Mouse (Mus musculus): ENCODE measurements around the gene Krt4. TPM values are rescaled to one million over a fixed set of nuclear protein-coding genes. Genes with fewer than 3 reads are reported as not detected.

Gene Krt4
- polyA plus RNA-seq, 1 experiment from 2014 or later: not detected

DNA sequence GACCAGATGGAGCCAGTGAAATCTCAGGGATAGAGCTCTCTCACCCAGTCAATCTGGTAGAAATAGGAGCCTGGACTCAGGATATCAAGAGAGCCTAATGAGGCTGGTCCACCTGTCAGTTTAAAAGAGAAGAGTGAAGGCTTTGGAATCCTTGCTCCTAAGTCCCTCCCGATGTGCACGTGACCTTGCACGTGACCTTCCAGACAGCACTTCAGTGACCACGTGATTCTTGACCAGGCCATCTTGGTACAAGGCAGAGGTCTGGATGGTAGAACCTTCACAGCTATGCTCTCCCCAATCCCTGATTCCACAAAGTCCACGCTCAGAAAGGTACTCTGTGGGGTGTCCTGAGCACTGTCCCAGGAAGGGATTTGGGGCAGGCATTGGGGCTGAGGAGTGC, 19.7 kb downstream of the Krt4 start:
- Histone ChIP-seq H3K4me2 (ENCODE audit: low read depth, low read length) (no peak overlapping the region), H3K36me3 (replicated peaks; ENCODE audit: insufficient read depth, low read length) (no peaks in the 10 kb centered on the region), H3K9ac (replicated peaks) (no peak overlapping the region), H3K4me1 (ENCODE audit: insufficient read depth) (no peaks in the 10 kb centered on the region), H3K4me3 (ENCODE audit: low read depth, low read length) (no peak overlapping the region), H3K27me3 (ENCODE audit: insufficient read depth, low read length) (no peaks in the 10 kb centered on the region), H3K9me3 (ENCODE audit: low read length) (no peaks in the 10 kb centered on the region), H3K27ac (ENCODE audit: low read depth) (no peak overlapping the region)
- 83% methylated on average over 5 of the region's 5 CpGs for WGBS (ENCODE audit: insufficient replicate concordance)
- DNase-seq (no peak), ATAC-seq (no peak)
- TF ChIP-seq EP300 (IDR thresholded peaks at IDR 0.05; ENCODE audit: low read depth) (no peak), CTCF (IDR thresholded peaks at IDR 0.05; ENCODE audit: low read depth) (no peak)

DNA sequence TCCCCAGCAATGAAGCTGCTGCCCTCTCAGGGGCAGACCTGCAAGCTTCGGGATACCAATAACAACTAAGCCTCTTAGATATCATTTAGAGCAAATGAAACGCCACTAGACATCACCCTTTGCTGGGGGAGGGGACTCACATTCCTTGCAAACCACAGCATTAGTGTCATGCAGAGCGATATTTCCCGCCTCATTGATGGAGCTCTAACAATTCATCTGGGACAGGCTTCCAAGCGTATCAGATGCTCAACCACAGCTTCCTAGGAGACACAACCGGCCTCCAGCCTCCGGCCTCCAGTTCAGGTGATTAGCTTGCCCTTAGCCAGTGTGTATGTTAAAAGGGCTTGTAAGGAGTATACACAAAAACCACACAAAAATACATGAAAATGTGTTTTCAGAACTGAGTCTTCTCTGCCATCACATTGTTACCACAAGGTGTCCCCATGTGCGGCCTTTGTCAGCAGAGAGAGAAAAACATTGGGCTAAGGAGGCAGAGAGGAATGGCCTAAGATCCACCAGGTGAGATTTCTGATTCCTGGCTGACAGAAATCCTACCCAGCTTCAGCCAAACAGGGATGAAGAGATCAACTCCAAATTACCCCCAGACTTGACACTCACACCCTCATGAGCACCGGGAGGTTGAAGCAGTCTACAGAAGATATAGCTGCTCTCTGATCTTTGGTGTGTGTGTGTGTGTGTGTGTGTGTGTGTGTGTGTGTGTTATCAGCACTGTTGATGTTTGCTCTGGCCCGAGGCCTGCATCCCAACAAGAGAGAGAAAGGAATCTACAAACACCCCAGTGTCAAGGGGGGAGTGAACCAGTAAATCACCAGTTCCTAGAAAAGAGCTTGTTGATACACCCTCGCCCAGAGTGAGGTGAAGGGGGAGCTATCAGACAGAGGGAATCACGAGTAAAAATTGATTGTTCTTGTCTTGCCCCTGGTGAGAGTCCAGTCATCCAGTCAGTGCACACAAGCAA, 22.1 kb downstream of the Krt4 start:
- no peak overlapping the region for H3K4me2 ChIP-seq (ENCODE audit: low read depth, low read length)
- no peaks in the 10 kb centered on the region for H3K36me3 ChIP-seq (replicated peaks; ENCODE audit: insufficient read depth, low read length)
- 52% methylated on average over 12 of the region's 12 CpGs for WGBS (ENCODE audit: insufficient replicate concordance)
- H3K4me3 ChIP-seq (ENCODE audit: low read depth, low read length): no peak overlapping the region
- no peak overlapping the region for H3K9ac ChIP-seq (replicated peaks)
- no peaks in the 10 kb centered on the region for H3K27me3 ChIP-seq (ENCODE audit: insufficient read depth, low read length)
- peak; percentile 31 for DNase-seq
- H3K4me1 ChIP-seq (ENCODE audit: insufficient read depth): no peaks in the 10 kb centered on the region
- ATAC-seq: peak; percentile 51
- no peaks in the 10 kb centered on the region for H3K9me3 ChIP-seq (ENCODE audit: low read length)
- no peak overlapping the region for H3K27ac ChIP-seq (ENCODE audit: low read depth)
- TF ChIP-seq EP300 (IDR thresholded peaks at IDR 0.05; ENCODE audit: low read depth): no peak
- peak; percentile 48 for TF ChIP-seq CTCF (IDR thresholded peaks at IDR 0.05; ENCODE audit: low read depth)

DNA sequence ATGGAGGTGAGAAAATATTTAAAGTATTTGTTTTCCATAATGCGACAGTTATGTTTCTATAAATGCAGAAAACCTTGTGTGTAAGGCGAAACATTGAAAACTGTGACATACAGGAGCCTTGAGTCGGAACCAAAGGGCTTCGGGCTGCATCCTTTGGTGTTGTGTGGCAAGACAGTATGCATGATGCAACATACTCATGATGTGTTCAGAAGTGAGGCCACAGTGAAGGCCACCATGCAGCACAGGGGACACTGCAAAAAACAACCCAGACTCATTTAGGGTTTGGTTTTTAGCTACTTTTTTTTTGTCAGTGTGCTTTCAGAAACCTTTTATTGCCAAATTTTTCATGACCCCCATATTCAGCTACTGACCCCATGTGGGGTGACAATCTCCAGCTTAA, 29.3 kb downstream of the Krt4 start:
- Histone ChIP-seq H3K9me3 (ENCODE audit: low read length) (no peaks in the 10 kb centered on the region), H3K36me3 (replicated peaks; ENCODE audit: insufficient read depth, low read length) (no peaks in the 10 kb centered on the region), H3K9ac (replicated peaks) (no peak overlapping the region), H3K27me3 (ENCODE audit: insufficient read depth, low read length) (no peaks in the 10 kb centered on the region), H3K4me1 (ENCODE audit: insufficient read depth) (no peaks in the 10 kb centered on the region), H3K4me3 (ENCODE audit: low read depth, low read length) (no peak overlapping the region), H3K27ac (ENCODE audit: low read depth) (no peak overlapping the region), H3K4me2 (ENCODE audit: low read depth, low read length) (no peak overlapping the region)
- no peak for ATAC-seq
- TF ChIP-seq EP300 (IDR thresholded peaks at IDR 0.05; ENCODE audit: low read depth): no peak
- DNase-seq: no peak
- WGBS (ENCODE audit: insufficient replicate concordance): 82% methylated on average over 4 of the region's 4 CpGs

DNA sequence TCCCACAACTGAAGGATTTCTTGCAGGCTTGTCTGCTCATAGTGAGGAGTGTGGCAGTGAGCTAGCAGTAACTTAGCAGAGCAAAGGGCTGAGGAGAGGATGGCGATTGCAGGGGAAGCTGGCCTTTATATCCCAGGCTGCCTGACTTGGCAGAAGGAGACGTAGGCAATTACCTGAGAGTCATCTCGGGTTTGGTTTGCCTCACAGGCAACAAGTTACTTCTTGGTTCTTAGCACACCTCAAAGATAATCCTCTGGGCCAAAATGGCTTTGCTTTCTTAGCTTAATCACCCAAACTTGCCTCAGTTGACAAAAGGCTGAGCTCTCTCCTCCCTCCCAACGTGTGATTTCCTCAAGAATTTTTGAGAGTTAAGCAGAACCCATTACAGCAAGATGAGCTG, 31.7 kb downstream of the Krt4 start, which contains the start of gene Krt76:
Krt76 (minus strand) TSS at position 101 of the 400 bp plus-strand sequence.
- H3K36me3 ChIP-seq (replicated peaks; ENCODE audit: insufficient read depth, low read length): no peaks in the 10 kb centered on the region
- no peaks in the 10 kb centered on the region for H3K27me3 ChIP-seq (ENCODE audit: insufficient read depth, low read length)
- no peak within 1 kb of the TSS for H3K27ac ChIP-seq (ENCODE audit: low read depth)
- H3K4me1 ChIP-seq (ENCODE audit: insufficient read depth): no peaks in the 10 kb centered on the region
- H3K4me2 ChIP-seq (ENCODE audit: low read depth, low read length): no peak within 1 kb of the TSS
- 49% methylated on average over 4 of the region's 4 CpGs for WGBS (ENCODE audit: insufficient replicate concordance)
- no peaks in the 10 kb centered on the region for H3K9me3 ChIP-seq (ENCODE audit: low read length)
- ATAC-seq: no peak
- no peak within 1 kb of the TSS for H3K9ac ChIP-seq (replicated peaks)
- no peak within 1 kb of the TSS for H3K4me3 ChIP-seq (ENCODE audit: low read depth, low read length)
- no peak for TF ChIP-seq CTCF (IDR thresholded peaks at IDR 0.05; ENCODE audit: low read depth)
- TF ChIP-seq EP300 (IDR thresholded peaks at IDR 0.05; ENCODE audit: low read depth): no peak
- no peak for DNase-seq

DNA sequence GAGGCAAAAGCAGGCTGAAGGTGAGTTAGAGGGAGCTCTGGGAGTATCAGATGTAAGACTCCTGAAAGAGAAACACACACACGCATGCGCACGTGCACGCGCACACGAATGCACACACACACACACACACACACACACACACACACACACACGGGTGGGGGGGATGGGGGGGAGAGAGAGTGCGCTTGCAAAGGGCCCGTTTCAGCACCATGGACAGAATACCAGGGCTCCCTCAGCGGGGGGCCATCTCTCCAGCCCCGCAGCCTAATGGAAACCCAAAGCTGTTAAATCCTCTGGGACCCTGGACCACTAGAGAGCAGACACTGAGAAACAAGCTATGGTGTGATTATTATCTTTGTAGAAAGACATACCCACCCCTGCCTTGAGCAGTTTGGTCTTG, 44.8 kb downstream of the Krt4 start:
- TF ChIP-seq CTCF (IDR thresholded peaks at IDR 0.05; ENCODE audit: low read depth) (no peak), EP300 (IDR thresholded peaks at IDR 0.05; ENCODE audit: low read depth) (no peak)
- no peaks in the 10 kb centered on the region for H3K36me3 ChIP-seq (replicated peaks; ENCODE audit: insufficient read depth, low read length)
- no peak overlapping the region for H3K4me3 ChIP-seq (ENCODE audit: low read depth, low read length)
- H3K4me1 ChIP-seq (ENCODE audit: insufficient read depth): no peaks in the 10 kb centered on the region
- H3K27ac ChIP-seq (ENCODE audit: low read depth): no peak overlapping the region
- 0 out of 2 replicates have a peak, but pooled peaks cover 2% of the 10 kb centered on the region for H3K27me3 ChIP-seq (ENCODE audit: insufficient read depth, low read length)
- no peak overlapping the region for H3K9ac ChIP-seq (replicated peaks)
- ATAC-seq (no peak), DNase-seq (no peak)
- WGBS (ENCODE audit: insufficient replicate concordance): 23% methylated on average over 10 of the region's 11 CpGs
- H3K9me3 ChIP-seq (ENCODE audit: low read length): no peaks in the 10 kb centered on the region
- H3K4me2 ChIP-seq (ENCODE audit: low read depth, low read length): no peak overlapping the region

DNA sequence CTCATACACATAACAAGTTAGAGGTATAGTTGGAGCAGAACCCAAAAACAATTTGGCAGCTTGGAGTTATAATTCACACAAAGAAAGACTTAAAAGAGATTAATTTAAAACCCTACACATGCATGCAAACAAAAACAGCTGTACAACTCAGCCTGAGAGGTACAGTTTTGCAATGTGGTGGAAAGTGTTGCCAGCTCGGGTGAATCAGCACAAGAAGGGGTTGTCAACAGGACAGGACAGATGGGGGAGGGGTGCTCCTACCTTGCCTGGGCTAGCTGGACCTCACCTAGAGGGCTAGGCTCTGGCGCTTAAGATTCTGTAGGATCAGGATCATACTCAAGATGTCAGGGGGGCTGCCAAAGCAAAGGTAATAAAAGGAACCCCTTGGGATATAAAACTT, 46.5 kb downstream of the Krt4 start:
- no peaks in the 10 kb centered on the region for H3K9me3 ChIP-seq (ENCODE audit: low read length)
- TF ChIP-seq CTCF (IDR thresholded peaks at IDR 0.05; ENCODE audit: low read depth): no peak
- TF ChIP-seq EP300 (IDR thresholded peaks at IDR 0.05; ENCODE audit: low read depth): no peak
- no peak overlapping the region for H3K4me3 ChIP-seq (ENCODE audit: low read depth, low read length)
- no peaks in the 10 kb centered on the region for H3K4me1 ChIP-seq (ENCODE audit: insufficient read depth)
- no peak overlapping the region for H3K4me2 ChIP-seq (ENCODE audit: low read depth, low read length)
- H3K9ac ChIP-seq (replicated peaks): no peak overlapping the region
- no peaks in the 10 kb centered on the region for H3K36me3 ChIP-seq (replicated peaks; ENCODE audit: insufficient read depth, low read length)
- no peak for ATAC-seq
- H3K27ac ChIP-seq (ENCODE audit: low read depth): no peak overlapping the region
- DNase-seq: no peak
- H3K27me3 ChIP-seq (ENCODE audit: insufficient read depth, low read length): 0 out of 2 replicates have a peak, but pooled peaks cover 2% of the 10 kb centered on the region
- WGBS (ENCODE audit: insufficient replicate concordance): 47% methylated on average over 2 of the region's 2 CpGs
